Mouse (Mus musculus): ENCODE data around the gene S100a11. TPM values are rescaled to one million over a fixed set of nuclear protein-coding genes. Genes with fewer than 3 reads are reported as not detected.
"Not testable (repeated sequence)": the region's sequence is repeated elsewhere in the genome, so short reads cannot be mapped to it uniquely, and the experiment has no call there.

The S100a11 gene
- total RNA-seq, 2 experiments from 2014 or later: 223 to 236 TPM

DNA sequence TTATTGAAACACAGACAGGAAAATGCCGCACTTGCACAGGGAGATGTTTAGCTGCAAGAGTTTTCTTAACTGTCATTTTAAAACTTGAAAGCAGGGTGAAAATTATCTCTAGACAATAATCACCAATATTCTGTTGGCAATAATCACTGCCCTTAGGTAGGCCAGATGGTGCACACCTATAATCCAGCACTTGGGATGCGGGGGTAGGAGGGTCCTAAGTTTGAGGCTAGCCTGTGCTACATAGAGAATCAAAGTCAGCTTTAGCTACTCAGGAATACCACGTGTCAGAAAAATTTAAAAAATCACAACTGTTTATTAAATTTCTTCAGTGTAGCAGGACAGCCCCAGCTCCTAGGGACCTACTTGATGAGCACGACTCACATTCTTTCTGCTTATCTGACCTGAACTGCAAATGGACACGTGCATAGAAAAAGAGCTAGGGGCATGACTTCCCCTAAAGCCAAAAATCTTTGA, 395 bp upstream of the S100a11 start:
- DNase-seq (ENCODE audit: low spot score in 2 of 2): no peak

DNA sequence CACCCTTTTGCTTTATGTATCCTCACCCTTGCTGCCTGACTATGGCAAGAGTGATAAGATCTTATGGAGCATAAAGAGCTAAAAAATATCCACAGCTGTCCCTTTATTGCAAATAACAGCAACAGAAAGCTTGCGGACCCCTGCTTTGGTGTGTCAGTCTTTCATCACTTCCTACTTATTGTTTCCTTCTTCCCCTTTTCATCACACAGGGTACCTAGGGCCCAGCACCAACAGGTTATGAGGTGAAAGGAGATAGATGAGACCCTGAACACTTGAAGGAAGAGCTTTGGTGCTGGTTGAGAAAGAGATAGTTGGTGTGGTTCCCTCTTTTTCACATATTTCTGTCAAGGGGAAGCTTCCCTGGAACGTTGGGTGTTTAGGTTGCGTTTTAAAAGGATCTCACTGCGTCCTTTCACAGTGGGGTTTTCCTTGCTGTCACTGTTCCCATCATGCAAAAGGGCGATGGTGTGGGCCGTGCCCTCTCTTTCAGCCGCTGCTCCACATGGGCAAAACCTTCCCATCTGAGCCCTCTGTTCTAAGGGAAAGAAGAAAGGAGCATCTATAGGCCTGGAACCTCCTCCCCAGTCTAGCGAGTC, 1.3 kb downstream of the S100a11 start:
- no peak for DNase-seq (ENCODE audit: low spot score in 2 of 2)

DNA sequence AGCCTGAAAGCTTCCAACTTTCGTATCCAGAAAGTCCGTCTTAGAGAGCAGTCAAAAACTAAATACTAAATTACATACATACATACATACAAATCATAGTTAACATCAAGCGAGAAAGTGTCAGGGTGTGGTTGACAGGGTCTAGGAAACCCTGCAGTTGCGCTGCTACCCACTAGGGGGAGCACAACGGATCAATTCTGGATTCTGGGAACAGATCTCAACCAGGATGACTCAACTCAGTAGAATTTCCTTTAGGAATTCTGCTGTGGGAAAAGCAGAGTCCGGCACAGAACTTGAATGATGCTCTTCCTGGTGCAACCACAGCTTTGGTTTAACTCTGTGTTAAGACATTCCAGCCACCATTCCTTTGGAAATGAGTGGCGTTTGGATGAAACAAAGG, 2.3 kb downstream of the S100a11 start:
- peak in 1 of 2 experiments; percentile 31 for DNase-seq (ENCODE audit: low spot score in 2 of 2)

DNA sequence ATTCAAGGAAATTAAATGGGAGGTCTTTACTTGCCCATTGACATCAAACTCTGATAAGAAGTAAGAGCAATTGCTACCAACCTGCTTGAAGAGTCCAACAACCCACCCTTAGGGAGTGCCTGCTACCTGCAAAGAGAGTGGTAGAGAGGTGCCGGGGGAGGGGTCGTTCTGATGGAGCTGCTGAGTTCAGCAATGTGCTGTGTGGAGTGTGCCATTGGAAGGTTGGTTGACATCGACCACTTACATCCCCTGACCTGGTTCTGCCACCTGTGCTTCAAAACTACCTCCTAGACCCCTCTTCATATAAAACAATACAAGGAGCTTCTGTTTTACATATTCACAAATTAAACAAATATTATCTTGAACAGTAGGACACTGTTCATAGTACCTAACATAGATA, 7.0 kb downstream of the S100a11 start:
- DNase-seq (ENCODE audit: low spot score in 2 of 2): no peak

DNA sequence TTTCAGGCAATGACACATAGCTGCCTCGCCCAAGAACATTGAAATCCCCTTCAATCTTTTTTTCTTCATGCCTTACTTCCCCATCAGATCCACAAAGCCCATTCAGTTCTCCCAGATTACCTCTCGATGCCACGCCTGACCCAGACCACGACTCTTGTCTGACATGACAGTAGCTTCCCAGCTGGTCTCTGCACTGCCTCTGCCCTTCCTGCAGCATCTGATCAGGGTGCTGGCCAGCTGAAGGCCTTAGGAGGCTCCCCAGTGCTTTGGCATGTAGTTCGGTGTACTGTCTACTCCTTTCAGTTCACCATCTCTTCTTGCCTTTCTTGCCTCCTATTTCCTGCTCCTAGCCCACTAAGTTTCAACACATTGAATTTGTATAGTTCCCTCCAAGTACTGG, 8.5 kb downstream of the S100a11 start:
- no peak for DNase-seq (ENCODE audit: low spot score in 2 of 2)

DNA sequence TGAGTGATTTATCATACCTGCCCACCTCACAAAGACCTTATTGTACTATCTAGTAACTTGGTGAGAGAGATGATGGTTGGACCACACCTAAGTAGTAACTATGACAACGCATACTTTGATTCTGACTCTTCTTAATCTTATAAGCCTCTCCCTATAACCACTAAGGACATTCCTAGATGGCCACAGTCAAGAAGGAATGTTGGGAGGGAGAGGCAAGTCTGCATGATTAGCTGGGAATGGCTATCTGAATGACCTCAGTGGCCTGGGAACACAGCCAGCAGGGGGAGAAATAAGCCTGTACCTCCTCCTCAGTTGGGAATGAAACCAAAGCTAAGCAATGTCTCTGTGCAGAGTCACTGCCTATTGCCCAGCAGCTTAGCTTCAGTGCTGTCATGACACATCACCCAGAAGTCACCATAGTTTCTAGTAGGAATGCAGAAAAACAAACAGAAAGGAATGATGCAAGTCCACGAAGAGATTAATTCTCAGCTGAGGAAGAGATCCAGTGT, 16.8 kb downstream of the S100a11 start:
- DNase-seq (ENCODE audit: low spot score in 2 of 2): peak in 1 of 2 experiments; percentile 17

DNA sequence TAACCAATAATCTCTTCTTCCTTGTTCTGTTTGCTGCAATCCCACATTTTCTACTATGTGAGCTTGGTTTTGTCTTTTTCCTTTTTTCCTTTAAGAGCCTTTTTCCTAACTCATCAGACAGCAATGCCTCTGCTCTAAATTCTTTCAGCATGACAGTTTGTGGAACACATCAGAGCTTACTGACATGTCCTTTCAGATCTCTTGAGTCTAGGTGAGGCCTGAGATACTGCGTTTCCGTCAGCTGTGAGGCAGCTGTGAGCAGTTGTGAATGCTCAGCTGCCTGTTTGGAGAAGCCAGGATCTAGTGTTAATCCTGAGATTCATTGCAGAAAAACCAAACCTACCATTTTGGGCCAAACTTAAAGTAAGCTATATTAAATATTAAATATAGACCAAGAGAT, 18.2 kb downstream of the S100a11 start:
- no peak for DNase-seq (ENCODE audit: low spot score in 2 of 2)

DNA sequence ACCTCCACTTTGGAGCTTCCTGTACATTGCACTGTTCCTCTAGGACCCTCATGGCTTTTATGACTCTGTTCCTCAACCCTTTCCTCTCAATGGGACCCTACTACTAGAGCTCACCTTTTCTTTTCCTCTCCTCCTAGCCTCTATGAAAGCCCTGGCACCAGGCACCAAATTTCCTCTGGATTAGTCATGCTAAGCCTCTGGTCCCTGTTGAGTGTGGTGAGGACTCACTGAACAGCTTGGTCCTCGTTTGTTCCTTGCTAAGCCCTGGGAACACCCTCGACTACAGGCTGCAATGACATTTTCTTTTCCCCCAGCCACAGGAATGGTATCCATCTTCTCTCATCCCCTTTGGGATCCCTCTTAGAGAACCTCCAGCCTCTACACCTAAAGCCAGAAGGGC, 21.2 kb downstream of the S100a11 start:
- DNase-seq (ENCODE audit: low spot score in 2 of 2): no peak

DNA sequence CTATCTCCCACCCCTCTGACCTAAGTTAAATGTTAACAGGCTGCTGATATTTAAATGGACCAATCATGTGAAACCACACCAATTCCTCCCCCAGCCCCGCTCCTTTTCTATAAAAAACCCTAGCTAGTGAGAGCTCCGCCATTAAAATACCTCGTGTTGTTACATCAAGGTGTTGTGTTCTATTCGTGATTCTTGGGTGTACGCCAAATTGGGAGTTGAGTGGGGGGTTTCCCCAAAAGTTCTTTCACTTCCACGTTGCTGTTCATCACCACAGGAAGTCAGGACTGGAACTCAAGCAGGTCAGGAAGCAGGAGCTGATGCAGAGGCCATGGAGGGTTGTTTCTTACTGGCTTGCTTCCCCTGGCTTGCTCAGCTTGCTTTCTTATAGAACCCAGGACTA, 23.9 kb downstream of the S100a11 start:
- not testable (repeated sequence) for DNase-seq (ENCODE audit: low spot score in 2 of 2)

DNA sequence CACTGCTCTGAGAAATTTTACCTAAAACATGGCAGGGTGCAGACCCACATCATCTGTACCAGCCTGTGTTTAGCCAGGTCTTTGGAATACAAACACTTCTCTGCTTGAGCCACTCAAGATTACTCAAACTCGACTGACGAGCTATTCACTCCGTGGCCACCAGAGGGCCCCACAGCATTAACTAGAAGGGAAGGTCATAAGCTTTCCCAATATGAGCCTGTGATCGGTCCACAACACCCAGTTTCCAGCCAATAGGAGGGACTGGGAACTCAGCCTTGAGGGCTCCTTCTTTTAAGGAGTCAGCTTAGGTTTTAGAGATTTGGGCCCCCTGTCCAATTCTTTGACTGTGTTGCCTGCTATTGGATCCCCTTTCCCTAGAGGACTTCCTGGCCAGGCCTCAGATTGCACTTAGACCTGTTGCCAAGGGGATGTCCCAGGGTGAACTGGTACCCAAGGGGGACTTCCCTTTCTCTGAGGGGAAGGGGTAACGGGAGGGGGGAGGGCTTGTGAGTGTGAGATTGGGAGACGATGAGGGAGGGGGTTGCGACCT, 26.9 kb downstream of the S100a11 start:
- peak; percentile 62 to 74 for DNase-seq (ENCODE audit: low spot score in 2 of 2)

DNA sequence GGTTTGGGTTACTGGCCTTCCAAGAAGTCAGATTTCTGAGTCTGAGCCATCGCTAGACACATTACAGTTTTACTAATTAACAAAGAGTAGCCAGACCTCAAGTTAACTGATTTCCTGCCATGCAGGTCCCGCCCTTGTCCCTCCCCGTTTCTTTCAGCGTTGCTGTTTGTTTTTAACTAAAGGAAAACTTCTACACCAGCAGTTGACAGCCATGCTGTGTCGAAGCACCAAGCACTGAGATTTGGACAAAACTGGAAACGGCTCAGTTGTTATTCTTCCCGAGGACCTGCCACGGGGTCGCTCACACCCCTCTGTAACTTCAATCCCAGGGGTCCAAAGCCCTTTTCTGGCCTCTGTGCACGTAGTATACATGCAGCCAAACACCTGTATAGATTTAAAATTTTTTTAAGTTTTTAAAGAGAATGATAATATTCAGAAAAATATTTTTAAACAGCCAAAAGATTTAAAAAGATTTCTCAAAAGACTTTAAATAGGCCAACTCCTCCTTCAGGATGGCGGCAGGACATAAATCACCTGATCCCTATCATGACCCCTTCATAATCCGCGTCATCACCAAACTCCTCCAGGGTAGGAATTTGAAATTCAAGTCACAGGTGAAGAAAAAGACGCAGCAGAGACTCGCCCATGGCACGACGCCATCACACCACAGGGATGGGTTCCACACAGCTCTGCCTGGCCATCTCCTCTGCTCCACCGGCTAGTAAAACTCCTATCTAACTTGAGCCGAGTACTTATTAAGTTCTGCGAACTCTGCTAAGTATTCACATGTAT, 27.7 kb downstream of the S100a11 start:
- DNase-seq (ENCODE audit: low spot score in 2 of 2): no peak

DNA sequence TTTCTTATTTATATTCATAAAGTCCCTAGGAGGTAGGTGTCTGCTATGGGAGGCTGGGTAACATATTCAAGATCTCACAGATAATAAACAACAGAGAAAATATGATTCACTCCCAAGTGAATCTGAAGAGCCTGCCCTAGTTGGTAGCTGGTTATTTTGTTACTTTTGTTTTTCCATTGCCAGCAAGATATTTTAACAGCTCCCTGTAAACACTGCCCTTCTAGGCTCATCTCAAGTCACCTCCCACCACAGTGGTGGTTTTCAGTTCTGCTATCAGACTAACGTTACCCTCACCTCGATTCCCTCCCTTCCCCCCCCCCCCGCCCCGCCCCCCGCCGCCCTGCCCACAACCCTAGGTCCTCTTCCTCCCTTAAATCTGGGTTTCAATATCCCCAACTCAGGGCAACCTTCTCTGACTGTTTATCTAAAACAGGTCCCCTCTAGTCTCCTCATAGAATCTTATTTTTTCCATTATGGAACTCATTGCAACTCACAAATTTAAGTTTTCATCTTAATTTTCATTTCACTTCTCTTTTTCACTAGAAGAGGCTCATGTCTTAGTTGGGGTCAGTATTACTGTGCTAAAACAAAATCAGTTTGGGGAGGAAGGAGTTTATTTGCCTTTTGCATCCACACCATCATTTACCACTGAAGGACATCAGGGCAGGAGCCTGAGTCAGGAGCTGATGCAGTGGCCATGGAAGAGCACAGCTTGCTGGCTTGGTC, 28.4 kb downstream of the S100a11 start:
- no peak for DNase-seq (ENCODE audit: low spot score in 2 of 2)

DNA sequence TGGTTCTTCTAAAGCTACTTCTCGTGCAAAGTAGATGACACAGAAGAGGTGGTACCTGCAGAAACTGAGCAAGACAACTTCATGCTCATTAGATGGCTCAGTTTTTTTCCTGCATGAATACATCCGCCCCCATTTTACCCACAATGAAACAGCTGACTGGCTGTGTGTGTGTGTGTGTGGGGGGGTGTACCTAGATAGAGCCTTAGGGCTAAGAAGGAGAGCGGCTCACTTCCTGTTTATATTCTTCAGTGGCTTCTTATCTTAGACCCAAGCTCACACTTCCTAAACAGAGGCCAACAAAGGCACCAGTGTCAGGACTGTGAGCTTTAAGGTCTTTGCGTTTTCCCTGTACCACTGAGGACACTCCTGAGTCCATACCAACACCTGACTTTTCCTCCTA, 29.7 kb downstream of the S100a11 start:
- no peak for DNase-seq (ENCODE audit: low spot score in 2 of 2)

DNA sequence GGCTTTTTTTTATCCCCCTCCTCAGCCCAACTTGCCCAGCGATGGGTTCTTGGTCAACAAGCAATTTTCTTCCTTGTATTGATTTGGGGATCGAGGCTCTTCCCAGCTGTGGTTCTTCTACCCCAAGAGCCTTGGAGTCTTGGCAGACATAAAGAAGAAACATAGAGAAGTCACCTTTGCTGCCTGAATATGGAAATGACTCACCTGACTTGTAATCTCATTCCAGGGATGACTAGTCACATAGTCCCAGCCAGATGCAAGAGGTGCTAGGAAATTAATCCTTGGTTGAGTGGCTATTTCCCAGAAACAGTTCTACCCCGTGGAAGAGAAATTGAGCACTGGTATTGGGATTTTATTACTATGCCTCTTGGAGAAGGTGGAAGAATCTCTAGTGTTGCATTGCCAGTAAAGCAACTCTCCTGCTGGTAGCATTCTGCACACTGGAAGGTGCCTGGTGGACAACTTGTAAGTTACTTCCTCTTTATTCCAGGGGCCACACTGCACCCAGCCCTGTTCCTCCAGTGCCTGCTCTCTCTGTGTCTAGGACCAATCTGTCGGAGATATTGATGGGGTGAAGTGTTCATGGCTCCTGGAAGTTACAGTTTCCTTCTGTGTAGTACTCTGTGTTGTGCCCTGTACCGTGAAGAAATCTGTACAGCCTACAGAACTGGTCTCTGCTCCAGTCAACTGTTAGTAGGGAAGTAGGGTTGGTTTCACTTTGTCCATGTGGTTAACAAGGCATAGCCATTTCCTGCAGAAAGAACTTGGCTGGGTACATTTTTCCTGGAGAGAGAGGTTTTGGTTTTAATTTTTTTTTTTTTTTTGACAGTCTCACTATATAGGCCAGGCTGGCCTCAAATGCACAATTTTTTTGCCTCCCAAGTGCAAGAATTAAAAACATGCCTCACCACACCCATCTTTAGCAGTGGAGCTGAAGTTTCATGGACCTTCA, 31.9 kb downstream of the S100a11 start:
- DNase-seq (ENCODE audit: low spot score in 2 of 2): no peak

DNA sequence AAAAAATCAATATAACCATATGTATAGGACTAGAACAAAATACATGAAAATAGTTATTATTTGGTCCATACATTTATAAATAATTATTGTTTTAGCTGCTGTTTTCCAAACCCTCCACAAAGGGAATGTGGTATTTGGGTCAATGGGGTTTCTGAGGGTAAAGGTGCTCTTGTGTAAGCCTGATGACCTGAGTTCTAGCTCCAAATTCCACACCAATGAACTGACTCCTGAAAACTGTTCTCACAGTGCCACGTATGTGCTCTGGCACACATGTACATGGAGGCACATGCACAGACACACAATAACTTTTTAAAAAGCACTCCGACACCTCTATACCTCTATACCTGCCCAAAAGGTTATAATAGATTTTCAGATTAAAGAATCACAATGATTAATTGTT, 33.0 kb downstream of the S100a11 start:
- no peak for DNase-seq (ENCODE audit: low spot score in 2 of 2)

DNA sequence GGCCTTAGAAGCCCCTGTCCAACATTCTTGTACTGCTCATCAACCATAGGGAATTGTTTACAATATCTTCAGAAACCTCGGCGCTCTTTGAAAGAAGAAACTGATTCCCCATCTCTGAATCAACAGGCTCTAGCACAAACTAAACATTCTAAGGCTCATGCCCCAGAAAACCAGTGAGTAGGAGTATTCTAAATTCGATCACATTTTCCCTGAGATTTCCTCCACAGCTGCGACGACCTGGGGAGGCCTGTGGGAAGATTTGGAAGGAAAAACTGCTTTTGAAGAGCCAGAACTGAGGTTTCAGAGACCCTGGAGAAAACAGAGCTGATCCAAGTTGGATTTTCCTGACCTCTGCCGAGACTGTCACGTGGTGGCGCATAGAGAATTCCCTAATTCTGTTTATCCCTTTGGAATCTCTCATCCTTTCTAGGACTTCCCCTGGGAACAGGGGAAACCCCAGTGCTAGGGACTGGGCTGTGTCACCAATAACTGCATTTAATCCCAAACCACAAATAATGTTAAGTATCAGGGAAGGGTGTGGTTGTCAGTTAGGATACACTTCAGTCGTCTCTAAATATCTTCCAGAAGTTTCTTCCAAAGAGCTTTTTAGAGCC, 33.6 kb downstream of the S100a11 start:
- no peak for DNase-seq (ENCODE audit: low spot score in 2 of 2)

DNA sequence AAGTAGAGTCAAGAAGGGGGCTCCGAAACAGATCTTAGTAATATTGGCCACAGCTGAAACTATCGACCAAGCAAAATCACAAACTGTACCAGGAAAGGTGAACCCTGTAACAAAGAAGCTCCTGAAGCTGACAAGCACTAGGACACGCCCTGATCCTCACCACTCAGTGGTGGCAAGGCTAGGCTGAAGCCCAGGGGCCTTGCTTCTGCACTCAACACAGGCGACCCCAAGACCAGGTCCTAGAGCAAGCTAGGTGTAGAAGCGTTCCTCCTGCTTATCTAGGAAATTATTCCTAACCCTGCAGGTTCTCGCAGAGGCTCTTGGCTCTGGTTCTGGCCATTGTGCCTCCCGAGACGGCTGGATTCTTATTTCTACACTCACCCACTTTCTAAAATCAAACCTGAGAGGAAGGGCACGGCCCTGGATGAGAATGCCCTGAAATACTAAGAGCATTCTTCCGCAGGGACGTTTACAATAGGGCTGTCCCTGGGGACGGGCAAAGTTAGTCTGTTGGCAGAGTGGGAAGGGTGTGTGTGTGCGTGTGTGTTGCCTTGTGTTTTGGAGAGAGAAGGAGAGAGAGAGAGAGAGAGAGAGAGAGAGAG, 34.2 kb downstream of the S100a11 start:
- no peak for DNase-seq (ENCODE audit: low spot score in 2 of 2)

DNA sequence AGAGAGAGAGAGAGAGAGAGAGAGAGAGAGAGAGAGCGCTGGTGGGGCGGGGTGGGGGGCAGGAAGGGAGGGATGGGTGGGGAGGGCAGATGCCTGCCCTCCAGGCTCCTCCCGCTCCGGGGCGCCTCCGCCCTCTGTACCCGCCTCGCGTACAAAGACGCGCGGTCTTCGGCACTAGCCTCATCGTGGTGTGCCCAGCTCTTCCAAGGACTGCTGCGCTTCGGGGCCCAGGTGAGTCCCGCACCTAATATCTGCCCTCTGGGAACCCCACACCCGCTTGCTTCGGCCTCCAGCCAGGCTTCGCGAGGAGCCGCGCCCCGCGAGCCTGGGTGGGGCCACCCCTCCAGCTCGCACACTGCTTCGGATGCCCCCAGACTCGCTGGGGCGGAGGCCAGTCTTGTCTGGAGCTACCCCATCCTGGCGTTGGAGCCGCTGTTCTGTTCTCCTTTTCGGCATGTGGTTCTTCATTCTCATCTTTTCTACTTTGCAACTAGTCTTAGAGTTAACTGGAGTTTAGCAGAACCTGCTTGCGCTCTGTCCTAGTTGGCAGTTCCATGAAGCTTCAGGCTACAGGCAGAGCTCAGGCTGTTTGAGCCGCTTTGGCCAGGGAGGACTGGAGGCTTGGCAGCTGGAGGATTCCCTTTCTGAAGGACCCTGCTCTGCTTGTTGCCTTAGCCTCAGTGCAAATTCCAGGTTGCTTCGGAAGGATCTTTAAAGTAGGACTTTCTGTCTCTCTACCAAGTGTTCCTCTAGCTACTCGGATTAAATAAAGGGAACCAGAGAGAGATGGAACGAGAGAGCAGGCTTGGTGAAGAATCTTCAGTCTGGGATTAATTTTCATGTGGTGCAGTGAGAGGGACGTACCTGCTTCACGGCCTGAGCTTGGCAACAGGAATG, 34.9 kb downstream of the S100a11 start, which contains the start of gene S100a10:
Gene S100a10 (plus strand): TSS at position 100 of the 897 bp plus-strand sequence.
- peak; percentile 27 to 35 for DNase-seq (ENCODE audit: low spot score in 2 of 2)
